Mouse (Mus musculus): ENCODE data around the gene Krtap19-9b. TPM values are rescaled to one million over a fixed set of nuclear protein-coding genes. Genes with fewer than 3 reads are reported as not detected.

Gene Krtap19-9b
- polyA plus RNA-seq (2015; fragmentation: Nextera tagmentation; extraction: Ambion mirVana) = not detected in 2 replicates

- H3K4me1 ChIP-seq = no peaks in the 10 kb centered on the region
- WGBS = 78% methylated on average over 3 of the region's 3 CpGs
- no peak within 1 kb of the TSS for H3K4me2 ChIP-seq (replicated peaks)
- H3K36me3 ChIP-seq = no peaks in the 10 kb centered on the region
- no peak for ATAC-seq (ENCODE audit: low FRiP score, low read depth)
- no peak within 1 kb of the TSS for H3K27ac ChIP-seq
- H3K9ac ChIP-seq = no peak within 1 kb of the TSS
- H3K9me3 ChIP-seq = no peaks in the 10 kb centered on the region
- H3K4me3 ChIP-seq = no peak within 1 kb of the TSS
- no peaks in the 10 kb centered on the region for H3K27me3 ChIP-seq
These were observed at the start of gene Krtap19-9b for GRCm38 (mm10) chr16:88932165-88932564. Krtap19-9b (minus strand) TSS chr16:88932265.

GRCm38 (mm10) chr16:88962773-88963172 lies 30.7 kb upstream of the Krtap19-9b start, which contains the start of gene Krtap16-3:
Krtap16-3 (minus strand) TSS chr16:88962873.
- Histone ChIP-seq H3K27ac (no peak within 1 kb of the TSS), H3K36me3 (no peaks in the 10 kb centered on the region), H3K4me2 (replicated peaks) (no peak within 1 kb of the TSS), H3K9me3 (peaks cover 7% of the 10 kb centered on the region; the same call in 1 of the 2 replicates), H3K4me1 (no peaks in the 10 kb centered on the region), H3K27me3 (no peaks in the 10 kb centered on the region), H3K4me3 (no peak within 1 kb of the TSS), H3K9ac (no peak within 1 kb of the TSS)
- 82% methylated on average over 7 of the region's 7 CpGs for WGBS
- no peak for ATAC-seq (ENCODE audit: low FRiP score, low read depth)

GRCm38 (mm10) chr16:88941106-88941505 lies 9.0 kb upstream of the Krtap19-9b start:
- no peak overlapping the region for H3K4me3 ChIP-seq
- no peaks in the 10 kb centered on the region for H3K4me1 ChIP-seq
- no peaks in the 10 kb centered on the region for H3K36me3 ChIP-seq
- H3K9me3 ChIP-seq = no peaks in the 10 kb centered on the region
- no peak for ATAC-seq (ENCODE audit: low FRiP score, low read depth)
- H3K27me3 ChIP-seq = no peaks in the 10 kb centered on the region
- WGBS = 86% methylated on average over 6 of the region's 6 CpGs
- no peak overlapping the region for H3K4me2 ChIP-seq (replicated peaks)
- H3K9ac ChIP-seq = no peak overlapping the region
- H3K27ac ChIP-seq = no peak overlapping the region

GRCm38 (mm10) chr16:88938252-88938651 lies 6.2 kb upstream of the Krtap19-9b start:
- H3K9ac ChIP-seq = no peak overlapping the region
- H3K36me3 ChIP-seq = no peaks in the 10 kb centered on the region
- WGBS = 66% methylated on average over 7 of the region's 7 CpGs
- no peaks in the 10 kb centered on the region for H3K27me3 ChIP-seq
- H3K4me1 ChIP-seq = no peaks in the 10 kb centered on the region
- H3K4me3 ChIP-seq = no peak overlapping the region
- no peak for ATAC-seq (ENCODE audit: low FRiP score, low read depth)
- H3K9me3 ChIP-seq = no peaks in the 10 kb centered on the region
- H3K4me2 ChIP-seq (replicated peaks) = no peak overlapping the region
- H3K27ac ChIP-seq = no peak overlapping the region

GRCm38 (mm10) chr16:88896357-88896756 lies 35.7 kb downstream of the Krtap19-9b start, which contains the start of gene Krtap19-5:
Krtap19-5 (minus strand) TSS chr16:88896457.
- Histone ChIP-seq H3K4me1 (no peaks in the 10 kb centered on the region), H3K9ac (no peak within 1 kb of the TSS), H3K4me3 (no peak within 1 kb of the TSS), H3K9me3 (no peaks in the 10 kb centered on the region), H3K36me3 (no peaks in the 10 kb centered on the region), H3K27me3 (no peaks in the 10 kb centered on the region), H3K27ac (no peak within 1 kb of the TSS), H3K4me2 (replicated peaks) (no peak within 1 kb of the TSS)
- 93% methylated on average over 6 of the region's 6 CpGs for WGBS
- no peak for ATAC-seq (ENCODE audit: low FRiP score, low read depth)

GRCm38 (mm10) chr16:88886870-88887269 lies 45.2 kb downstream of the Krtap19-9b start:
- H3K4me3 ChIP-seq = no peak overlapping the region
- no peaks in the 10 kb centered on the region for H3K27me3 ChIP-seq
- no peaks in the 10 kb centered on the region for H3K9me3 ChIP-seq
- H3K9ac ChIP-seq = no peak overlapping the region
- ATAC-seq (ENCODE audit: low FRiP score, low read depth) = no peak
- 85% methylated on average over 6 of the region's 6 CpGs for WGBS
- H3K27ac ChIP-seq = no peak overlapping the region
- no peaks in the 10 kb centered on the region for H3K36me3 ChIP-seq
- H3K4me1 ChIP-seq = no peaks in the 10 kb centered on the region
- no peak overlapping the region for H3K4me2 ChIP-seq (replicated peaks)

GRCm38 (mm10) chr16:88884989-88885388 lies 47.1 kb downstream of the Krtap19-9b start, which contains the start of gene Krtap19-4:
Krtap19-4 (minus strand) TSS chr16:88885089.
- ATAC-seq (ENCODE audit: low FRiP score, low read depth) = no peak
- H3K27ac ChIP-seq = no peak within 1 kb of the TSS
- no peak within 1 kb of the TSS for H3K4me2 ChIP-seq (replicated peaks)
- no peak within 1 kb of the TSS for H3K4me3 ChIP-seq
- H3K27me3 ChIP-seq = no peaks in the 10 kb centered on the region
- H3K4me1 ChIP-seq = no peaks in the 10 kb centered on the region
- H3K36me3 ChIP-seq = no peaks in the 10 kb centered on the region
- H3K9ac ChIP-seq = no peak within 1 kb of the TSS
- 87% methylated on average over 5 of the region's 5 CpGs for WGBS
- no peaks in the 10 kb centered on the region for H3K9me3 ChIP-seq

Other genes starting within 250 kb of the Krtap19-9b start
- not detected in 2 replicates for gene 2310061N02Rik, start 224.3 kb downstream of the Krtap19-9b start, polyA plus RNA-seq (2015; fragmentation: Nextera tagmentation; extraction: Ambion mirVana)
- gene Krtap13-1, start 203.4 kb downstream of the Krtap19-9b start, polyA plus RNA-seq (2015; fragmentation: Nextera tagmentation; extraction: Ambion mirVana) = not detected in 2 replicates
- gene Krtap13, start 180.6 kb downstream of the Krtap19-9b start, polyA plus RNA-seq (2015; fragmentation: Nextera tagmentation; extraction: Ambion mirVana) = not detected in 2 replicates
- gene 2310034C09Rik, start 173.4 kb downstream of the Krtap19-9b start, polyA plus RNA-seq (2015; fragmentation: Nextera tagmentation; extraction: Ambion mirVana) = not detected in 2 replicates
- gene 2310057N15Rik, start 158.1 kb downstream of the Krtap19-9b start, polyA plus RNA-seq (2015; fragmentation: Nextera tagmentation; extraction: Ambion mirVana) = not detected in 2 replicates
- not detected in 2 replicates for gene Gm5965, start 154.4 kb downstream of the Krtap19-9b start, polyA plus RNA-seq (2015; fragmentation: Nextera tagmentation; extraction: Ambion mirVana)
- not detected in 2 replicates for gene Gm20741, start 120.0 kb downstream of the Krtap19-9b start, polyA plus RNA-seq (2015; fragmentation: Nextera tagmentation; extraction: Ambion mirVana)
- not detected in 2 replicates for gene Krtap15, start 112.0 kb downstream of the Krtap19-9b start, polyA plus RNA-seq (2015; fragmentation: Nextera tagmentation; extraction: Ambion mirVana)
- not detected in 2 replicates for gene Krtap14, start 106.1 kb downstream of the Krtap19-9b start, polyA plus RNA-seq (2015; fragmentation: Nextera tagmentation; extraction: Ambion mirVana)
- gene Krtap19-1, start 62.9 kb downstream of the Krtap19-9b start, polyA plus RNA-seq (2015; fragmentation: Nextera tagmentation; extraction: Ambion mirVana) = not detected in 2 replicates
- gene Krtap19-2, start 58.0 kb downstream of the Krtap19-9b start, polyA plus RNA-seq (2015; fragmentation: Nextera tagmentation; extraction: Ambion mirVana) = not detected in 2 replicates
- not detected in 2 replicates for gene Krtap19-3, start 54.2 kb downstream of the Krtap19-9b start, polyA plus RNA-seq (2015; fragmentation: Nextera tagmentation; extraction: Ambion mirVana)
- not detected in 2 replicates for gene Krtap19-4, start 47.2 kb downstream of the Krtap19-9b start, polyA plus RNA-seq (2015; fragmentation: Nextera tagmentation; extraction: Ambion mirVana)
- not detected in 2 replicates for gene Krtap19-5, start 35.8 kb downstream of the Krtap19-9b start, polyA plus RNA-seq (2015; fragmentation: Nextera tagmentation; extraction: Ambion mirVana)
- gene Krtap16-3, start 30.6 kb upstream of the Krtap19-9b start, polyA plus RNA-seq (2015; fragmentation: Nextera tagmentation; extraction: Ambion mirVana) = not detected in 2 replicates
- gene Krtap22-2, start 78.5 kb upstream of the Krtap19-9b start, polyA plus RNA-seq (2015; fragmentation: Nextera tagmentation; extraction: Ambion mirVana) = not detected in 2 replicates
- not detected in 2 replicates for gene Gm10229, start 83.0 kb upstream of the Krtap19-9b start, polyA plus RNA-seq (2015; fragmentation: Nextera tagmentation; extraction: Ambion mirVana)
- gene Krtap6-1, start 99.4 kb upstream of the Krtap19-9b start, polyA plus RNA-seq (2015; fragmentation: Nextera tagmentation; extraction: Ambion mirVana) = not detected in 2 replicates
- not detected in 2 replicates for gene Gm10228, start 109.2 kb upstream of the Krtap19-9b start, polyA plus RNA-seq (2015; fragmentation: Nextera tagmentation; extraction: Ambion mirVana)
- not detected in 2 replicates for gene Krtap6-5, start 115.6 kb upstream of the Krtap19-9b start, polyA plus RNA-seq (2015; fragmentation: Nextera tagmentation; extraction: Ambion mirVana)
- gene 1110025L11Rik, start 131.7 kb upstream of the Krtap19-9b start, polyA plus RNA-seq (2015; fragmentation: Nextera tagmentation; extraction: Ambion mirVana) = not detected in 2 replicates
- gene Krtap6-3, start 151.8 kb upstream of the Krtap19-9b start, polyA plus RNA-seq (2015; fragmentation: Nextera tagmentation; extraction: Ambion mirVana) = not detected in 2 replicates
- not detected in 2 replicates for gene Gm6358, start 208.6 kb upstream of the Krtap19-9b start, polyA plus RNA-seq (2015; fragmentation: Nextera tagmentation; extraction: Ambion mirVana)
- gene Gm10061, start 218.8 kb upstream of the Krtap19-9b start, polyA plus RNA-seq (2015; fragmentation: Nextera tagmentation; extraction: Ambion mirVana) = not detected in 2 replicates
- not detected in 2 replicates for gene Gm9789, start 225.7 kb upstream of the Krtap19-9b start, polyA plus RNA-seq (2015; fragmentation: Nextera tagmentation; extraction: Ambion mirVana)
- gene Gm7735, start 237.2 kb upstream of the Krtap19-9b start, polyA plus RNA-seq (2015; fragmentation: Nextera tagmentation; extraction: Ambion mirVana) = not detected in 2 replicates
- not detected in 2 replicates for gene 1110057P08Rik, start 242.5 kb upstream of the Krtap19-9b start, polyA plus RNA-seq (2015; fragmentation: Nextera tagmentation; extraction: Ambion mirVana)

Measured in limb, embryonic 13.5 days (tissue).